Mouse (Mus musculus) thymus, adult 2 months (tissue): ENCODE results near the gene Lrriq1. TPM values are rescaled to one million over a fixed set of nuclear protein-coding genes. Genes with fewer than 3 reads are reported as not detected.

Source experiments
- DNase-seq: peaks from one replicate; pipeline ENCODE4 v3.0.0; 2021
- H3K27ac ChIP-seq: fragments of 200-500 bp; 2 replicates; pipeline ENCODE4 v1.5.1; 2012; ENCODE audit warnings: low read length, control low read depth; ENCODE audit not compliant: control insufficient read depth, insufficient read depth
- H3K27me3 ChIP-seq: fragments of 200-500 bp; 2 replicates; pipeline ENCODE4 v1.6.1; 2012; ENCODE audit warnings: mild to moderate bottlenecking, low read length, moderate library complexity, mixed read lengths; ENCODE audit not compliant: control insufficient read depth, insufficient read depth
- H3K36me3 ChIP-seq: fragments of 200-500 bp; 2 replicates; pipeline ENCODE4 v1.6.1; 2012; ENCODE audit warnings: mild to moderate bottlenecking, low read length, moderate library complexity; ENCODE audit not compliant: control insufficient read depth, insufficient read depth
- H3K4me1 ChIP-seq: fragments of 200-500 bp; replicated peaks from 2 replicates; pipeline ENCODE4 v1.6.1; 2012; ENCODE audit warnings: low read length; ENCODE audit not compliant: control insufficient read depth, insufficient read depth
- H3K4me3 ChIP-seq: fragments of 200-500 bp; 2 replicates; pipeline ENCODE4 v1.5.1; 2012; ENCODE audit warnings: mild to moderate bottlenecking, low read length, control low read depth, moderate library complexity; ENCODE audit not compliant: control insufficient read depth, insufficient read depth
- CTCF ChIP-seq: fragments of 200-500 bp; IDR thresholded peaks from 2 replicates; pipeline ENCODE4 v1.5.1; 2012; ENCODE audit warnings: mild to moderate bottlenecking, control low read depth, low read length, moderate library complexity, borderline replicate concordance; ENCODE audit not compliant: control insufficient read depth, poor library complexity, insufficient read depth; ENCODE audit errors: extremely low read depth
- POLR2A ChIP-seq: fragments of 200-500 bp; IDR thresholded peaks from 2 replicates; pipeline ENCODE4 v1.6.1; 2012; ENCODE audit warnings: mild to moderate bottlenecking, low read length, control low read depth, moderate library complexity; ENCODE audit not compliant: control insufficient read depth, poor library complexity, insufficient read depth; ENCODE audit errors: extremely low read depth
- WGBS: fragments of 180-500 bp; shearing (Covaris S2); methylation state at CpG from one replicate; pipeline ENCODE4 v1.1.7; 2018; 5-methylcytosine and 5-hydroxymethylcytosine counted together
- polyA plus RNA-seq: library from polyadenylated mRNA; depleted of rRNA; stranded (reverse); fragments of >200 nt; gene quantifications from 2 replicates; pipeline ENCODE4 v1.2.3, GENCODE M21; 2012; rRNA removed

Gene Lrriq1
- 0.05 and 0.15 TPM in 2 replicates for polyA plus RNA-seq

- Histone ChIP-seq H3K4me3 (no peak within 1 kb of the TSS), H3K27ac (no peak within 1 kb of the TSS), H3K36me3 (no peaks in the 10 kb centered on the region), H3K4me1 (no peaks in the 10 kb centered on the region), H3K27me3 (no peaks in the 10 kb centered on the region)
- WGBS = 11% methylated on average over 25 of the region's 25 CpGs
- TF ChIP-seq POLR2A = no peak
- no peak for TF ChIP-seq CTCF
- DNase-seq = no peak
Observed at GRCm38 (mm10) chr10:103235707-103236459, at the start of gene Lrriq1. Lrriq1 (minus strand) TSS chr10:103236322.

- no peak overlapping the region for H3K4me3 ChIP-seq
- no peaks in the 10 kb centered on the region for H3K36me3 ChIP-seq
- no peak for TF ChIP-seq POLR2A
- TF ChIP-seq CTCF = no peak
- no peaks in the 10 kb centered on the region for H3K4me1 ChIP-seq
- no peak for DNase-seq
- no peak overlapping the region for H3K27ac ChIP-seq
- H3K27me3 ChIP-seq = no peaks in the 10 kb centered on the region
- 57% methylated on average over 5 of the region's 5 CpGs for WGBS
Observed at GRCm38 (mm10) chr10:103253842-103254803, 18.0 kb upstream of the Lrriq1 start.

GRCm38 (mm10) chr10:103236460-103236772 lies 294 bp upstream of the Lrriq1 start:
- H3K4me3 ChIP-seq = no peak overlapping the region
- no peak for DNase-seq
- WGBS = 27% methylated on average over 4 of the region's 4 CpGs
- TF ChIP-seq CTCF (no peak), POLR2A (no peak)
- no peaks in the 10 kb centered on the region for H3K27me3 ChIP-seq
- H3K27ac ChIP-seq = no peak overlapping the region
- H3K4me1 ChIP-seq = no peaks in the 10 kb centered on the region
- H3K36me3 ChIP-seq = no peaks in the 10 kb centered on the region

GRCm38 (mm10) chr10:103226646-103227045 lies 9.5 kb downstream of the Lrriq1 start:
- Histone ChIP-seq H3K27ac (no peak overlapping the region), H3K36me3 (no peaks in the 10 kb centered on the region), H3K27me3 (no peaks in the 10 kb centered on the region), H3K4me3 (no peak overlapping the region), H3K4me1 (no peaks in the 10 kb centered on the region)
- DNase-seq = no peak
- WGBS = 95% methylated on average over 1 of the region's 1 CpGs
- TF ChIP-seq POLR2A (no peak), CTCF (no peak)

- Histone ChIP-seq H3K4me1 (no peaks in the 10 kb centered on the region), H3K27me3 (no peaks in the 10 kb centered on the region), H3K27ac (no peak overlapping the region), H3K4me3 (no peak overlapping the region), H3K36me3 (no peaks in the 10 kb centered on the region)
- no peak for TF ChIP-seq POLR2A
- TF ChIP-seq CTCF = no peak
- WGBS = 56% methylated on average over 4 of the region's 4 CpGs
- DNase-seq = no peak
Observed at GRCm38 (mm10) chr10:103194655-103195328, 41.3 kb downstream of the Lrriq1 start.

- Histone ChIP-seq H3K36me3 (no peaks in the 10 kb centered on the region), H3K27ac (no peak overlapping the region), H3K4me1 (no peaks in the 10 kb centered on the region), H3K4me3 (no peak overlapping the region), H3K27me3 (no peaks in the 10 kb centered on the region)
- TF ChIP-seq POLR2A = no peak
- no peak for TF ChIP-seq CTCF
- 78% methylated on average over 8 of the region's 8 CpGs for WGBS
- DNase-seq = no peak
Observed at GRCm38 (mm10) chr10:103145769-103146379, 90.2 kb downstream of the Lrriq1 start.
